Mouse (Mus musculus) intestine, postnatal 0 days (tissue): Measurements from ENCODE around the gene Obscn. TPM values are rescaled to one million over a fixed set of nuclear protein-coding genes. Genes with fewer than 3 reads are reported as not detected.

Source experiments
- ATAC-seq: fragments of 200-750 bp; cut with Nextera tagmentation; 2 replicates; pipeline ENCODE4 v1.8.0; 2017; ENCODE audit warnings: mild to moderate bottlenecking, moderate TSS enrichment, moderate library complexity
- H3K27ac ChIP-seq: fragments of 300-500 bp; sonication (generic); 2 replicates; pipeline ENCODE4 v1.5.1; 2014; ENCODE audit warnings: mild to moderate bottlenecking, low read depth, low read length, moderate library complexity
- H3K27me3 ChIP-seq: fragments of 300-500 bp; sonication (generic); replicated peaks from 2 replicates; pipeline ENCODE4 v1.6.1; 2014; ENCODE audit warnings: low read length, mixed read lengths; ENCODE audit not compliant: control insufficient read depth, insufficient read depth
- H3K36me3 ChIP-seq: fragments of 300-500 bp; sonication (generic); 2 replicates; pipeline ENCODE4 v1.6.1; 2014; ENCODE audit warnings: mild to moderate bottlenecking, moderate library complexity; ENCODE audit not compliant: control insufficient read depth, insufficient read depth
- H3K4me1 ChIP-seq: fragments of 300-500 bp; sonication (generic); replicated peaks from 2 replicates; pipeline ENCODE4 v1.6.1; 2014; ENCODE audit warnings: antibody characterized with exemption, low read length, mixed read lengths; ENCODE audit not compliant: control insufficient read depth, insufficient read depth
- H3K4me2 ChIP-seq: fragments of 300-500 bp; sonication (generic); replicated peaks from 2 replicates; pipeline ENCODE4 v1.6.1; 2014; ENCODE audit warnings: low read depth, mild to moderate bottlenecking, moderate library complexity
- H3K4me3 ChIP-seq: fragments of 300-500 bp; sonication (generic); 2 replicates; pipeline ENCODE4 v1.5.1; 2014; ENCODE audit warnings: low read depth, low read length
- H3K9ac ChIP-seq: fragments of 300-500 bp; sonication (generic); 2 replicates; pipeline ENCODE4 v1.6.1; 2014; ENCODE audit warnings: mild to moderate bottlenecking, low read depth, low read length
- H3K9me3 ChIP-seq: fragments of 300-500 bp; sonication (generic); 2 replicates; pipeline ENCODE4 v1.6.1; 2016; ENCODE audit warnings: mixed run types; ENCODE audit not compliant: control insufficient read depth
- CTCF ChIP-seq: sonication (generic); IDR thresholded peaks from 2 replicates; pipeline ENCODE4 v1.5.1; 2016; ENCODE audit warnings: low read depth, mild to moderate bottlenecking, control low read depth, antibody characterized with exemption, moderate library complexity
- WGBS: fragments of 180-500 bp; shearing (Covaris S2); extraction: QIAGEN DNeasy Blood & Tissue Kit; methylation state at CpG from one replicate; pipeline ENCODE4 v1.1.7; 2014; 5-methylcytosine and 5-hydroxymethylcytosine counted together
- polyA plus RNA-seq: library from polyadenylated mRNA; unstranded; fragments of >200 nt; fragmentation: Nextera tagmentation; extraction: Ambion mirVana; gene quantifications from 2 replicates; pipeline ENCODE4 v1.2.1, GENCODE M21; 2015

Obscn gene
- polyA plus RNA-seq, 1 experiment from 2014 or later = 0.23 TPM

GRCm38 (mm10) chr11:59051031-59051430 is 85.2 kb downstream of the Obscn start:
- no peak overlapping the region for H3K9ac ChIP-seq
- 69% methylated on average over 9 of the region's 9 CpGs for WGBS
- no peaks in the 10 kb centered on the region for H3K36me3 ChIP-seq
- no peak for ATAC-seq
- H3K9me3 ChIP-seq = no peaks in the 10 kb centered on the region
- H3K4me3 ChIP-seq = no peak overlapping the region
- H3K4me2 ChIP-seq = no peak overlapping the region
- TF ChIP-seq CTCF = no peak
- no peaks in the 10 kb centered on the region for H3K4me1 ChIP-seq
- H3K27me3 ChIP-seq = no peaks in the 10 kb centered on the region
- H3K27ac ChIP-seq = no peak overlapping the region

DNA sequence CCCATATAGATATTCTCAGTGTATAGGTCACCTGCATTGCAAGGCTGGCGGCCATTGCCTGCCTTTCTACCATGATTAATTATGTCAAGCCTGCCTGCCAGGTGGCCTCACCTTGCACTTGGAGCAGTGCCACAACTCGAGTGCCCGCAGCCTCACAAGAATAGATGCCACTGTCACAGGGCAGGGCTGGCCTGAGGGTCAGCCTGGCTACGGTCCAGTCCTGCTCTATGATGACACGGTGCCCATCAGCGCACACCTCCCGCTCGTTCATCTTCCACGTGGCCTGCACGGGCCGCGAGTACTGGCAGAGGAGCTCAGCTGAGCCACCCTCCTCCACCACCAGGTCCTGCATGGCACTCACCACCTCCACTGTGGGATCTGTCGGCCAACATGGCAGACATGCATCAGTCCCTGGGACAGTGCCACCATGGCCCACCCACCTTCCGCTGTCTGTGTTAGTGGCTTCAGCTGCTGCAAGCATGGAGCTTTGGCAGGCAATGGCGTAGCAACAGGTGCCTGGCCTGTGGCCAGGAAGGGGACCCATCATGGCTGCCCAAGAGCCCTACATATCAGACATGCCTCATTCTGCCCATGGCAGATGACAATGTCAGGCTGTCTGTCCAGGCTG is 91.4 kb downstream of the Obscn start:
- TF ChIP-seq CTCF = no peak
- Histone ChIP-seq H3K27me3 (no peaks in the 10 kb centered on the region), H3K27ac (no peak overlapping the region), H3K9ac (no peak overlapping the region), H3K4me3 (no peak overlapping the region), H3K4me1 (no peaks in the 10 kb centered on the region), H3K36me3 (no peaks in the 10 kb centered on the region), H3K4me2 (no peak overlapping the region), H3K9me3 (no peaks in the 10 kb centered on the region)
- ATAC-seq = 0 out of 2 replicates have a peak, but pooled peaks have one; percentile 22
- 90% methylated on average over 15 of the region's 15 CpGs for WGBS

- peak; percentile 48 for TF ChIP-seq CTCF
- no peak for ATAC-seq
- H3K36me3 ChIP-seq = no peaks in the 10 kb centered on the region
- no peak overlapping the region for H3K27ac ChIP-seq
- no peaks in the 10 kb centered on the region for H3K27me3 ChIP-seq
- H3K4me1 ChIP-seq = no peaks in the 10 kb centered on the region
- 85% methylated on average over 13 of the region's 13 CpGs for WGBS
- no peak overlapping the region for H3K9ac ChIP-seq
- no peak overlapping the region for H3K4me2 ChIP-seq
- H3K4me3 ChIP-seq = no peak overlapping the region
- no peaks in the 10 kb centered on the region for H3K9me3 ChIP-seq
Observed at GRCm38 (mm10) chr11:59029003-59029402, 107.2 kb downstream of the Obscn start.

DNA sequence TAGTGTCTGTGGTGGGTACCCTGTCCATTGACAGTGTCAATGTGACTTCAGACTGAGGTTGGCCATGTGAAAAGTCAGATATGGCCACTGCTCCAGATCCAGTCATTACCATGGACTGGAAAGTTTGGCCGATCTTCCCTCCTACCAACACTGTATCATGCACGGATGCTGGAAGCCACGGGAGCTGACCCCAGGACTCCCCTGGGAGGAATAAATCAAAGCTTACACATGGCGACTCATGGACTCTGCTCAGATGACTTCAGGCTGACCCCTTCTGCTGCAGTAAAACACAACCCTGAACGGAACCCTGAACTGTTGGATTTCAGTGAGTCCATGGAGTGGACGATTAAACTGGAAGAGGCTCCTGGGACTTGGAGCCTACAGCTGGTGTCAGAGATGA is 109.8 kb downstream of the Obscn start:
- no peaks in the 10 kb centered on the region for H3K9me3 ChIP-seq
- no peak for ATAC-seq
- no peaks in the 10 kb centered on the region for H3K36me3 ChIP-seq
- 59% methylated on average over 6 of the region's 6 CpGs for WGBS
- H3K9ac ChIP-seq = no peak overlapping the region
- TF ChIP-seq CTCF = no peak
- H3K27ac ChIP-seq = no peak overlapping the region
- H3K4me1 ChIP-seq = no peaks in the 10 kb centered on the region
- no peak overlapping the region for H3K4me3 ChIP-seq
- no peak overlapping the region for H3K4me2 ChIP-seq
- no peaks in the 10 kb centered on the region for H3K27me3 ChIP-seq

GRCm38 (mm10) chr11:59015052-59015451 is 121.2 kb downstream of the Obscn start:
- WGBS = 33% methylated on average over 9 of the region's 9 CpGs
- no peak for ATAC-seq
- no peak overlapping the region for H3K4me3 ChIP-seq
- H3K4me1 ChIP-seq = no peaks in the 10 kb centered on the region
- H3K27ac ChIP-seq = no peak overlapping the region
- H3K9me3 ChIP-seq = no peaks in the 10 kb centered on the region
- peak; percentile 78 for TF ChIP-seq CTCF
- no peaks in the 10 kb centered on the region for H3K36me3 ChIP-seq
- H3K4me2 ChIP-seq = no peak overlapping the region
- no peak overlapping the region for H3K9ac ChIP-seq
- no peaks in the 10 kb centered on the region for H3K27me3 ChIP-seq

- no peak overlapping the region for H3K4me2 ChIP-seq
- H3K27ac ChIP-seq = no peak overlapping the region
- no peak for ATAC-seq
- no peaks in the 10 kb centered on the region for H3K9me3 ChIP-seq
- H3K36me3 ChIP-seq = no peaks in the 10 kb centered on the region
- 75% methylated on average over 7 of the region's 7 CpGs for WGBS
- no peak overlapping the region for H3K4me3 ChIP-seq
- no peaks in the 10 kb centered on the region for H3K4me1 ChIP-seq
- no peak overlapping the region for H3K9ac ChIP-seq
- H3K27me3 ChIP-seq = no peaks in the 10 kb centered on the region
- TF ChIP-seq CTCF = no peak
Observed at GRCm38 (mm10) chr11:59002327-59003079, 133.7 kb downstream of the Obscn start.
